Mouse (Mus musculus) naive thymus-derived CD4-positive, alpha-beta T cell, adult 2 months (primary cell): ENCODE results near the gene Celsr1.

Source experiments
- DNase-seq: peaks from one replicate; pipeline ENCODE4 v3.0.0-alpha.2; 2011; ENCODE audit warnings: low read depth

The Celsr1 gene

GRCm38 (mm10) chr15:86064191-86064849, 30.7 kb upstream of the Celsr1 start:
- no peak for DNase-seq

DNA sequence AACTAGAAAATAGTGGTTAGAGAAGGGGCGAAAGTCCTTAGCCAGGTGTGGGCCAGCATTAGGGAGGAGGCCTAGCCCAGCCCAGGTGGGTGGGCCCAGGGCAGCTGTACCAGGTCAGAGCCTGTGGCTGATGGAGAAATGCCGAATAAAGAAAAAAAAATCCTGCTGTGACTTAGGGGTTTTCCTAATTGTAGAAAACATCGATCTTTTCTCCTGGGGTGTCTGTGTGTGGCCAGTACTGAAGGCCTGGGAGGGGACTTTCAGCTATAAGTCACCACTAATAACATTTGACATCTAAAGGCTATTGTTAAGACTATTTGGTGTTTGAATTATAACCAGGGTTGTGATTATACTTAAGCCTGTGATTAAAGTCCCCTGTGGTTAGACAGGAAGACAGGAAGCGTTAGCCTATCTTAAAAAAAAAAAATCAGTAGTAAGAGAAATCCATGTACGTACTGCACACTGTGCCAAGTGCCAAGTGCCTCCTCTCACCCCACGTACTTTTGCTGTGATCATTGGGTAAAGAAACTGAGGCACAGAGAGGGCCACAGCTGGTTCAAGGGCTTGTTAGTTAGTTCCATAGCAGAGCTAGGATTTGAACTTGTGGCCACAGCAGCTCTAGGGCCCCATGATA, 28.4 kb upstream of the Celsr1 start:
- peak; percentile 63 for DNase-seq

DNA sequence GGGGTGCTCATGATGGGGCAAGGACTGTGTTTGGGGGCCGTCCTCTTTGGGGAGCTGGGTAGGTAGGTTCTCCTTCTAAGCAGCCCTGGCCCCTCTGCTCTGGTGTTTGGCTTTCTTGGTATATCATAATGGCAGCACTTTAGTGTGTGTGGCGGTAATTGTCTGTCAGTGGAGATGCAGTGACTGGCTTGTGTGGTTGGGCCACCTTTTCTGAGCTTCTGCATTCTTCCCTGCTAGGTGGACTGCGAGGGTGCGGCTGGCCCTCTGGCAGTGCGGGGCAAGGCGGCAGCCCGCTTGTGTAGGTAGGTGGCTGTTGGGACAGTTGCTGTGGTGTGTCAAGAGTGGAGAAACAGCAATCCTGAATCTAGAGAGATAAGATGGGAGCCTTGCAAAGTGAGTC, 27.6 kb upstream of the Celsr1 start:
- DNase-seq = no peak

DNA sequence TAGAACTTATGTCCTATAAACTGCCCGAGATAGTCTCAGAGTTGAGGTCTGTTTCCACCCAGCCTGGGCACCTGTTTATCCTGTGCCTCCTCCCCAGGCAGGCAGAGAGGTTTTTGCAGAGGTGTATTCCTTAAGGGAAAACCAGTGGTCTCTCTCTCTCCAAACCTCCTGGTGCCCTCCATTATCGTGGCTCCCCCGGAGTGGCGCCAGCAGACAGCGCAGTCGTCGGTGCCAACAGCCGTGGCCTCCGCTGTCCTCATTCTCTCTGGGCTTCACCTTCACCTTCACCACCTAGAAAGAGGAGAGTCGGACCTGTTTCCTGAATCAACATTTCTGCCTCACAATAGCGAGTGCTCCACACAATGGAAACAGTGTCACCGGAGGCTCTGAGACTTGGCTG, 27.0 kb upstream of the Celsr1 start:
- peak; percentile 45 for DNase-seq

DNA sequence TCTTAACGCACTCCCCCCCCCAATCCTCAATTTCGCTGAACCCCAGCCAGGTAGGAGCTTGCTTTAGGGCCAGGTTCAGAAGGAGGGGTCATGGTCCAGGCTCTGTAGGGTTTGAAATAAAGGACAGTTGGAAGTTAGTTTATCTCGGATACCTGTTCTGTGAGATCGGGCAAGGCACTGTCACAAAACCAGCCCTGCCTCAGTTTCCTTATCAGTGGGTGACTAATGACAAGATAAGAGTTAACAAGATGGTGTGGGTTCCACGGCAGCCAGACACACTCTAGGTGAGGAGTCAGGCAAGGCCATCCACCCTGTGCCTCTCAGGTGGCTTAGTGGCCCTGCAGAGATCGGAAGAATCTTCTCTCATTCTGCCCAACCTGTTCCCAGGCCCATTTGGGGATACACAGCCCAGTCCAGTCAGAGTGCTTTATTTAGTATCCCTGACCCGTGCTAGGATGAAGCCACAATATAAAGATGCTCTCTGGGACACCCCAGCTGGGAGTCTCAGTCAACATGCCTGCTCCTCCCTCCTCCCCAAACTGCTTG, 26.3 kb upstream of the Celsr1 start:
- DNase-seq = no peak

DNA sequence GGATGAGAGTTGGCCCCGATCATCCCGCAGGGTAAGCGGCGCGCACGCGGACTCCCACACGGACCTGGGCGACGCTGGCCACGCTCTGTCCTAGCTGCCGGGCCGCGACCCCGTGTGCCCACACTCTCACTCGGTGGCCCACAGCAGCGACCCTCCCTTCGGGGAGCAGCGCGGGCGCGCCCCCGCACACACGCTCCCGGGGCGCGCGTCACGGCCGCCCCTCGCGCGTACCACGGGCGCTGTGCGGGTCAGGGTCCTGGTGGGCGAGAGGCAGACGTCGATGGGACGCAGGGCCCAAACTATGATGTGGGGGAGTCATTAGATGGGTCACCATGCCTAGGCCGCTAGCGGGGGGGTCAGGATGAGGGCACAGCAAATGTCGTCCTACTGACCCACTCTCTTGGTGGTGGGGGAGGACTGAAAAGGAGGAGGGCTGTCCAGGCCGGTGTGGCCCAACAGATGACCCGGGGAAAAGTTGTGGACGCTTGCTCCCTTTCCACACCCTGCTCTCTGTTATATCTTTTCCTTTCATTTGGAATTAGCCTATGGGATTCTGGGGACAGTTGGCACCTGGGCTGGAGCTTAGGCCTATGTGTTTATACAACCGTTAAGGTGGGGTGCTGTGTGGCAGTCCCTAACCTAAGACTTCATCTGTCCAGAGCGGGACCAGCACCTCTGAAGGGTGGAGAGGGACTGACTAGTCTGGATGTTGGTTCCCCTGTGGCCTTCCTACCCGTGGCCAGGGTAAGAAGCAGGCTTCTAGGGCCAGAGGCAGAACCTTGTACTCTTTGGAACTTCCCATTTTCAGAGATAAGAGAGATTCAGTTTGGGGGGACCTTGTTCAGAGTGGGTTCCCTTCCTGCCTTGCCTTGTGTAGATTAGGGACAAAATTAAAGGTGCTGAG, 25.6 kb upstream of the Celsr1 start:
- peak; percentile 43 for DNase-seq

GRCm38 (mm10) chr15:86058394-86058915, 24.9 kb upstream of the Celsr1 start:
- peak; percentile 91 for DNase-seq

DNA sequence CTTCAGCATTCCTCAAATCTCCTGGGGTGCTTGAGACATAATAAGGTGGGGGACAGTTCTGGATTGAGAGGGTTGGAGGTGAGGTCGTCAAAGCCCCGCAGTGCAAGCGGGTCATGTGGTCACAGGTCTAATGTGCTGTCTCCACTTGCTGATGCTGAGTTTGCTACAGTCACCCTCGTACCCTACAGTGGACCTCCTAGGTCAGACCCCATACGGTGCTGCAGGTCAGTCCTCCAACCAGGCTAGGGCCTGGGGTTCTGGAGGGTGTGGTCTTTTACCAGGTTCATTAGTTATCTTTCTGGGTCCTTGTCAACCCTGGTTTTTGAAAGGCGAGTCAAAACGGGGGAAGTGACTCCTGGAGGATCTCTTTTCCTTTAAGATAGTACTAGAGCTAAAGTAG, 24.3 kb upstream of the Celsr1 start:
- DNase-seq = peak; percentile 30

DNA sequence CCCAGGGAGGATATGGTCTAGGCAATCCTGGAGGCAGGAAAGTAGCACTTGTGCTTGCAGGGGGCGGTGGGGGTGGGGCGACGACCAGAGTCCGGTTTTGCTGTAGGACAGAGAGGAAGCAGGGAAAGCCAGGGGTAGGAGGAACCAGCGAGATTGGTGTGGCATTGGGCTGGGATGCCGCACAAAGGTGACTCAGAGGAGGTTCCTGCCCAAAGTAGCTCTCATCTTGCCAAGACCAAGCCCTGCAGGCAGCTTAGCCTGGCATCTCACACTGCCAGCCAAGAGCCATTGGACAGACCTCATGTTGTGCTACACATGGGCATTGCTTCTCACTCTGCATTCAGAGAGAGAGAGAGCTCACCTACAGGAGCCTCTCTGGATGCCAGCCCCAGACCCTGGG, 23.8 kb upstream of the Celsr1 start, which contains the start of gene Gramd4:
Gene Gramd4 (plus strand): TSS at position 283 of the 400 bp plus-strand sequence.
- no peak for DNase-seq

DNA sequence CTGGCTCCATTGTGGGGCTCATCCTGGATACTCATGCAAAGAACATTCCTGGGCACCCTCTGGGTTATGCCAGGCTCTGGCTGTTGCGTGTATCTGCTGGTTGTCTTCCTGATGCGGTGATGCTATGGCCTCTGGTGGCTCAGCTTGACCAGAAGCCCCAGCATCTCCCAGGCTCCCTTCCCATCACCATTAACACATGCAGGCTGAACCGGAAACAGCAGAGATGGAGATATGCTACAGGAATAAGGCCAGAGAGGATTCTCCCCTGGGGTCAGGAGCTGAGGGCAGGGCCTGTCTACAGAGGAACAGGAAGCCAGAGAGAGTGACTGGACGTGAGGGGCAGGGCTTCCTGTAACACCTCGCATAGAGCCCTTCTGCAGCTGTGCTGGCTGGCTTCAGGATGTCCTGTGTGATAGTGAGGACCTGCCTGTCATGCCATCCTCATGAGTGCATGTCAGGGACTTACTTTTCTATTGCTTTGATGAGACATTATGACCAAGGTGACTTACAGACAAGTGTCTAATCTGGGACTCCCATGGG, 22.7 kb upstream of the Celsr1 start:
- no peak for DNase-seq

DNA sequence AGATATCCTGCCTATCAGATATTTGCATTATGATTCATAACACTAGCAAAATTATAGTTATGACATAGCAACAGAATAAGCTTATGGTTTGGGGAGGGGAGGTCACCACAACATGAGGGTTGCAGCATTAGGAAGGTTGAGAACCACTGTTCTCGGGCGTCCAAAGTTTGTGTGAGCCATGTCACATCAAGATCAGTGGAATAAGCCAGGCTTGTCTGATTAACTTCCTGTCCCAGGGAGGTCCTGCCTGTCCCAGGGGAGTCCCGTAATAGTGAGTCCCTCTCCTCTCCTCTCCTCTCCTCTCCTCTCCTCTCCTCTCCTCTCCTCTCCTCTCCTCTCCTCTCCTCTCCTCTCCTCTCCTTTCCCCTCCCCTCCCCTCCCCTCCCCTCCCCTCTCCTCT, 21.3 kb upstream of the Celsr1 start:
- DNase-seq = peak; percentile 33

- DNase-seq = peak; percentile 91
Measured at GRCm38 (mm10) chr15:86053890-86054536, 20.4 kb upstream of the Celsr1 start.

- no peak for DNase-seq
Measured at GRCm38 (mm10) chr15:86051878-86052478, 18.4 kb upstream of the Celsr1 start.

DNA sequence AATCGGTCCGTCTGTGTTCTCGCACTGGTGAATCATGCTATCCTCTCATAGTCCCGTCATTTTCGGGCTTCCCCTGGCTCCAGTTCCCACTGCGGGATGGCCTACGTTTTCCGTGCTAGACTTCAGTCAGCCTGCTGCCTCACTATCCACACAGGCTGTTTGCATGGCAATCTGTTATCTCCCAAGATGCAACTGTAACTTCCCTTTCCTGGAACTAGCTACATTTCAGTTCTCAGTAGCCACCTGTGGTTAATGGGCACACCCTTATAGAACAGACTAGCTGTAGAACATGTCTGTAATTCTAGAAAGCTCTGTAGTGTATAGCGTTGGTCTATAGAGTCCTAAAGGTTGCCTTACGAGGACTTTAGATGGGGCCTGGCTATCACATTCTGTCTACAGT, 17.6 kb upstream of the Celsr1 start:
- peak; percentile 63 for DNase-seq

DNA sequence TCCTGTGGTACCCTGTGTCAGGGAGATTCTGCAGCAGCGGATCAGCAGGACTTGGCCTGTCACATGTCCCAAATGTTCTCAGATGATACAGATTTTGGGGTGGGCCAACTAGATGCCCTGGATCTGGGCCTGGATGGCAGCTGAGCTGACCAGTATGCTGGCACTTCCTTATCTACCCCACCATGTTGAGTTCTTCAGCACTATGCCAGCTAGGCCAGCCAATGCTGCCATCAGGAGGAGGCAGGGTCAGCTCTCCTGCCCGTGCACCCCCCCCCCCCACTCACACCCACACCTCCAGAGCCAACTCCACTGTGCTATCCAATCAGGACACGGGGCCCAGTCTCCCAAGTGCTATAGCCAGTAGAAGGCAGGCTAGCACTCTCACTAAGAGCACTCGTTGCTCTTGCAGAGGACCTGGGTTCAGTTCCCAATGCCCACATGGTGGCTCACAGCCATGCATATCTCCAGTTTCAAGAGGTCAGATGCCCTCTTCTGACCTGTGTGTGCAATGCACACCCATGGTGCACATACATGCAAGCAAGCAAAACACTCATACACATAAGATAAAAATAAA, 16.7 kb upstream of the Celsr1 start:
- no peak for DNase-seq

- DNase-seq = no peak
Measured at GRCm38 (mm10) chr15:86049510-86049909, 15.9 kb upstream of the Celsr1 start.

- DNase-seq = peak; percentile 69
Measured at GRCm38 (mm10) chr15:86042364-86042763, 8.8 kb upstream of the Celsr1 start.

DNA sequence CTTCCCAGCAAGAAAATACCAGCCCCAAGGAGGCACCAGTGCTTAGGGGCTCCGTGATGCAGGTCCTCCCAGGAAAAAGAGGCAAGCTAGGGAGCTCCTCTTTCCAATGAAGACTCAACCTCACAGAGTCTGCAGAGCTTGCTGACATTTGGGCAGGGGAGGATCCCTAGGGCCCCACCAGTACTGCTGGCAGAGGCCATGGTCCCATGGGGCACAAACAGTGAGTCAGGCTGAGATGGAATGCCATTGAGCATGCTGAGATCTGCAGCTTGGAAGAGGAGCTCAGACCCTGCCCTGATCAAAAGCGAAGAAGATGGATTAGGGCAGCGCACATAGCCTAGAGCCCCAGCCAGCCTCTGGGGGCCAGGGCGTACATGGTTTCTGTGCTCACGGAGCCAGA, 7.8 kb upstream of the Celsr1 start:
- DNase-seq = no peak

DNA sequence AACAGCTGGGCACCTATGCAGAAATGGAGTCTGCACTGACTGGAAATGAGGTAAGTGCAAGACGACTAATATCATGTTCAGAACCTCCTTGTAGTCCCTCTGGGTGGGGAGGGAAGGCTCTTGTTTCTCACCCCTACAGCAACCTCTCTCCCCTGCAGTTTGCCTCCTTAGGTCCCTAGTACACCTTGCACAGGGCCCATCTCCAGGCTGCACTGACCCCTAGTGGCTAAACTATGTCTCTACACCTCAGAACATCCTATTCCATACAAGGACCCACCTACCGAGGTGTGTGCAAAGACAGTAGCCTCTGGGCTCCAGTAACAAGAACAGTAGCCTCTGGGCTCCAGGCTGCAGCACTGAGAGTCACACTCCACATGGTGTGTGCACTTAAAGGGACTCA, 5.2 kb upstream of the Celsr1 start:
- DNase-seq = peak; percentile 92

DNA sequence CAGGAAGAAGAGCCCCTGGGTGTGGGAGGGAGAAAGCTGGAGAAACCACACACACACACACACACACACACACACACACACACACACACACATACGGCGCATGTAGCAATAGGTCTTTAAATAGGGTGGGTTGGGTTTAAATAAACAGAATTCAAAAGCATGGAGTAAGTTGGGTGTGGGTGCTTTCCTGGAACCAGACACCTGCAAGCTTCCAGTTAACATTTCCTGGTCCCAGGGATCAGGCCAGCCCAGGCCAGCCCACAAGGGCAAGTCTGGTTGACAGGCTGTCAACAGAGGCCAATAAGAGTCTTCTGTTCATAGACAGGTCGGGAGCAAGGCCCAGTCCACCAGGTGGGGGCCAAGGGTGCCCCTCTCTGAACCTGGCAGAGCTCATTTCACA, 2.3 kb upstream of the Celsr1 start:
- no peak for DNase-seq
